Mouse (Mus musculus) E14TG2a.4 (cell line): Measurements from ENCODE around the gene A430033K04Rik.

Source experiments
- CTCF ChIP-seq: conservative IDR thresholded peaks from 2 replicates; pipeline ENCODE4 v1.5.1; 2014; ENCODE audit warnings: low read length
- POU5F1 ChIP-seq: IDR thresholded peaks from 2 replicates; pipeline ENCODE4 v1.6.1; 2014; ENCODE audit warnings: low read length, borderline replicate concordance

DNA sequence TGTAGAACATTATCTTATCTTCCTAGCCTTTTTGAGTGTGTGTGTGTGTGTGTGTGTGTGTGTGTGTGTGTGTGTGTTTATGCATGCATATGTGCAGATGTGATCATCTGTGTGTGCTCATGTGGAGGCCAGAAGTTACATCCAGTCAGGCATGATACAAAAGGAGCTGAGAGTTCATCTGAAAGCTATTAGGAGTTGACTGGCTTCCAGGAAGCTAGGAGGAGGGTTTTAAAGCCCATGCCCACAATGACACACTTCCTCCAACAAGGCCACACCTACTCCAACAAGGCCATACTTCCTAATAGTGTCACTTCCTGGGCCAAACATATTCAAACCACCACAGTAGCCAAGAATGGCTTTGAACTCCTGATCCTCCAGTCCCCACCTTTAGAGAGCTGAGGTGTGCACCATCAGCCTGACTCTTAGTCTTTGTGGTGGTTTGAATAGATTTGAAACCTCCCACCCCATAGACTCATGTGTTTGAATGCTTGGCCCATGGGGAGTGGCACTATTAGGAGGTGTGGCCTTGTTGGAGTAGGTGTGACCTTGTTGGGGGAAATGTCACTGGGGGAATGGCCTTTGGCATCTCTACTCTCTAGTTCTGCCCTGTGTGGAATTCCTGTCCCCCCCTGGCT is 70.4 kb downstream of the A430033K04Rik start:
- no peak for TF ChIP-seq CTCF
- TF ChIP-seq POU5F1 = no peak
